Mouse (Mus musculus): ENCODE measurements around the gene Dock6.
"Not testable (repeated sequence)": the region's sequence is repeated elsewhere in the genome, so short reads cannot be mapped to it uniquely, and the experiment has no call there.

The Dock6 gene

GRCm38 (mm10) chr9:21808561-21808960 lies 43.9 kb downstream of the Dock6 start:
- DNase-seq (ENCODE audit: low spot score in 2 of 2), result no peak

GRCm38 (mm10) chr9:21806976-21807375 lies 45.5 kb downstream of the Dock6 start:
- DNase-seq (ENCODE audit: low spot score in 2 of 2), result no peak

GRCm38 (mm10) chr9:21806363-21806762 lies 46.1 kb downstream of the Dock6 start:
- DNase-seq (ENCODE audit: low spot score in 2 of 2), result no peak

GRCm38 (mm10) chr9:21803986-21804644 lies 48.3 kb downstream of the Dock6 start:
- DNase-seq (ENCODE audit: low spot score in 2 of 2), result peak; percentile 64 to 82

- no peak for DNase-seq (ENCODE audit: low spot score in 2 of 2)
These were observed 50.8 kb downstream of the Dock6 start for GRCm38 (mm10) chr9:21801591-21801990.

- no peak for DNase-seq (ENCODE audit: low spot score in 2 of 2)
These were observed 51.3 kb downstream of the Dock6 start for GRCm38 (mm10) chr9:21801121-21801520.

- no peak for DNase-seq (ENCODE audit: low spot score in 2 of 2)
These were observed 53.5 kb downstream of the Dock6 start for GRCm38 (mm10) chr9:21799010-21799350.

- DNase-seq (ENCODE audit: low spot score in 2 of 2), result peak; percentile 59 to 74
These were observed 54.0 kb downstream of the Dock6 start, which contains the start of gene Kank2 for GRCm38 (mm10) chr9:21798345-21799009. Kank2 (minus strand) TSS chr9:21798744.

GRCm38 (mm10) chr9:21797921-21798344 lies 54.5 kb downstream of the Dock6 start:
- DNase-seq (ENCODE audit: low spot score in 2 of 2), result peak in 1 of 2 experiments; percentile 48

GRCm38 (mm10) chr9:21796919-21797318 lies 55.5 kb downstream of the Dock6 start:
- DNase-seq (ENCODE audit: low spot score in 2 of 2), result no peak

GRCm38 (mm10) chr9:21796259-21796658 lies 56.2 kb downstream of the Dock6 start:
- no peak for DNase-seq (ENCODE audit: low spot score in 2 of 2)

GRCm38 (mm10) chr9:21795579-21795978 lies 56.9 kb downstream of the Dock6 start:
- no peak for DNase-seq (ENCODE audit: low spot score in 2 of 2)

GRCm38 (mm10) chr9:21794925-21795324 lies 57.5 kb downstream of the Dock6 start:
- DNase-seq (ENCODE audit: low spot score in 2 of 2), result no peak

- no peak for DNase-seq (ENCODE audit: low spot score in 2 of 2)
These were observed 58.0 kb downstream of the Dock6 start for GRCm38 (mm10) chr9:21794344-21794834.

GRCm38 (mm10) chr9:21793507-21793906 lies 58.9 kb downstream of the Dock6 start:
- DNase-seq (ENCODE audit: low spot score in 2 of 2), result not testable (repeated sequence)

GRCm38 (mm10) chr9:21792644-21793043 lies 59.8 kb downstream of the Dock6 start:
- DNase-seq (ENCODE audit: low spot score in 2 of 2), result peak; percentile 81 to 87

- no peak for DNase-seq (ENCODE audit: low spot score in 2 of 2)
These were observed 60.6 kb downstream of the Dock6 start for GRCm38 (mm10) chr9:21791861-21792260.

GRCm38 (mm10) chr9:21788234-21788633 lies 64.2 kb downstream of the Dock6 start:
- DNase-seq (ENCODE audit: low spot score in 2 of 2), result no peak

GRCm38 (mm10) chr9:21787654-21788053 lies 64.8 kb downstream of the Dock6 start:
- DNase-seq (ENCODE audit: low spot score in 2 of 2), result no peak

- DNase-seq (ENCODE audit: low spot score in 2 of 2), result peak in 1 of 2 experiments; percentile 76
These were observed 65.5 kb downstream of the Dock6 start for GRCm38 (mm10) chr9:21786906-21787305.

- not testable (repeated sequence) for DNase-seq (ENCODE audit: low spot score in 2 of 2)
These were observed 66.1 kb downstream of the Dock6 start for GRCm38 (mm10) chr9:21786309-21786708.

GRCm38 (mm10) chr9:21784517-21785307 lies 67.7 kb downstream of the Dock6 start:
- no peak for DNase-seq (ENCODE audit: low spot score in 2 of 2)

All from right cerebral cortex, postnatal 10 days (tissue).